Mouse (Mus musculus) limb, embryonic 11.5 days (tissue): ENCODE measurements around the gene Foxk1. TPM values are rescaled to one million over a fixed set of nuclear protein-coding genes. Genes with fewer than 3 reads are reported as not detected.

Source experiments
- ATAC-seq: fragments of 200-750 bp; cut with Nextera tagmentation; 2 replicates; pipeline ENCODE4 v1.8.0; 2017; ENCODE audit warnings: low read depth; ENCODE audit not compliant: insufficient number of reproducible peaks, low FRiP score, low TSS enrichment
- DNase-seq: peaks from one replicate; pipeline ENCODE4 v3.0.0-alpha.2; 2015; ENCODE audit warnings: low spot score
- H3K27ac ChIP-seq: fragments of 300-500 bp; sonication (generic); replicated peaks from 2 replicates; pipeline ENCODE4 v1.5.1; 2014; ENCODE audit warnings: low read depth, mild to moderate bottlenecking, low read length
- H3K27me3 ChIP-seq: fragments of 300-500 bp; sonication (generic); 2 replicates; pipeline ENCODE4 v1.6.1; 2014; ENCODE audit warnings: mild to moderate bottlenecking, low read length, mixed read lengths; ENCODE audit not compliant: control insufficient read depth, insufficient read depth
- H3K36me3 ChIP-seq: fragments of 300-500 bp; sonication (generic); 2 replicates; pipeline ENCODE4 v1.6.1; 2014; ENCODE audit warnings: mild to moderate bottlenecking, low read length, moderate library complexity, mixed read lengths; ENCODE audit not compliant: control insufficient read depth, insufficient read depth
- H3K4me1 ChIP-seq: fragments of 300-500 bp; sonication (generic); 2 replicates; pipeline ENCODE4 v1.6.1; 2014; ENCODE audit warnings: low read length, mixed read lengths; ENCODE audit not compliant: control insufficient read depth, insufficient read depth
- H3K4me2 ChIP-seq: fragments of 300-500 bp; sonication (generic); 2 replicates; pipeline ENCODE4 v1.6.1; 2014; ENCODE audit warnings: low read depth, mild to moderate bottlenecking, moderate library complexity; ENCODE audit not compliant: severe bottlenecking
- H3K4me3 ChIP-seq: fragments of 300-500 bp; sonication (generic); 2 replicates; pipeline ENCODE4 v1.5.1; 2014; ENCODE audit warnings: low read depth, low read length
- H3K9ac ChIP-seq: fragments of 300-500 bp; sonication (generic); 2 replicates; pipeline ENCODE4 v1.6.1; 2014; ENCODE audit warnings: mild to moderate bottlenecking, low read length
- H3K9me3 ChIP-seq: fragments of 300-500 bp; sonication (generic); 2 replicates; pipeline ENCODE4 v1.6.1; 2016; ENCODE audit warnings: low read length; ENCODE audit not compliant: control insufficient read depth
- WGBS: fragments of 180-500 bp; shearing (Covaris S2); extraction: QIAGEN DNeasy Blood & Tissue Kit; methylation state at CpG from one replicate; pipeline ENCODE4 v1.1.7; 2014; 5-methylcytosine and 5-hydroxymethylcytosine counted together
- polyA plus RNA-seq: library from polyadenylated mRNA; unstranded; fragments of >200 nt; fragmentation: Nextera tagmentation; extraction: Ambion mirVana; gene quantifications from 2 replicates; pipeline ENCODE4 v1.2.1, GENCODE M21; 2014

The Foxk1 gene
- polyA plus RNA-seq, 1 experiment from 2014 or later, result 3.3 TPM

GRCm38 (mm10) chr5:142418419-142418818 lies 17.1 kb downstream of the Foxk1 start:
- peaks cover 2% of the 10 kb centered on the region; the same call in 1 of the 2 replicates for H3K36me3 ChIP-seq
- no peak overlapping the region for H3K4me2 ChIP-seq
- H3K27me3 ChIP-seq, result no peaks in the 10 kb centered on the region
- H3K9me3 ChIP-seq, result no peaks in the 10 kb centered on the region
- no peak overlapping the region for H3K27ac ChIP-seq
- 89% methylated on average over 4 of the region's 4 CpGs for WGBS
- ATAC-seq (no peak), DNase-seq (no peak)
- H3K4me3 ChIP-seq, result no peak overlapping the region
- H3K4me1 ChIP-seq, result no peaks in the 10 kb centered on the region
- H3K9ac ChIP-seq, result no peak overlapping the region

DNA sequence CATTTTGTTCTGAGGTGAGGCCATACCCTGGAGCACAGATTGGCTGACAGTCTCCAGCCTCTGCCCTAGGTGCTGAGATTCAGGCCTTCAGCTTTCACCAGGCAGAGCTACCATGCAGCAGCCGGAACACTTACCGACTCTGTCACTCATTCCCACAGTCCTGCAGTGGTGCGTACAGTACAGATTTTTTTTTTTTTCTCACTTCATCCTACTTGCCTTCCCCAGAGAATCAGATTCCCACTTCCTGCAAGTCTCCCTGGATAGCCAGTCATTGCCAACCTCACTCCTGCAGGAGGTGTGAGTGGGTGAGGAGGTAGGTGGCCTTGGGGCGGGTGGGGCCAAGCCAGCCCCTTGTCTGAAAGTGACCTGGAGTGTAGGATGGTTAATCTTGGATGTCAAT lies 19.0 kb downstream of the Foxk1 start:
- H3K4me3 ChIP-seq, result no peak overlapping the region
- H3K27ac ChIP-seq, result no peak overlapping the region
- H3K9me3 ChIP-seq, result no peaks in the 10 kb centered on the region
- no peaks in the 10 kb centered on the region for H3K27me3 ChIP-seq
- peaks cover 2% of the 10 kb centered on the region; the same call in 1 of the 2 replicates for H3K36me3 ChIP-seq
- peaks cover 6% of the 10 kb centered on the region; the same call in 1 of the 2 replicates for H3K4me1 ChIP-seq
- DNase-seq, result no peak
- H3K4me2 ChIP-seq, result no peak overlapping the region
- WGBS, result 96% methylated on average over 4 of the region's 4 CpGs
- ATAC-seq, result no peak
- H3K9ac ChIP-seq, result no peak overlapping the region

- WGBS, result 96% methylated on average over 9 of the region's 9 CpGs
- H3K27ac ChIP-seq, result no peak overlapping the region
- H3K27me3 ChIP-seq, result no peaks in the 10 kb centered on the region
- H3K9me3 ChIP-seq, result no peaks in the 10 kb centered on the region
- peaks cover 2% of the 10 kb centered on the region; the same call in 1 of the 2 replicates for H3K36me3 ChIP-seq
- no peak overlapping the region for H3K4me2 ChIP-seq
- H3K9ac ChIP-seq, result no peak overlapping the region
- ATAC-seq (no peak), DNase-seq (no peak)
- H3K4me3 ChIP-seq, result no peak overlapping the region
- H3K4me1 ChIP-seq, result peaks cover 6% of the 10 kb centered on the region; the same call in 1 of the 2 replicates
Measured at GRCm38 (mm10) chr5:142420920-142421319, 19.6 kb downstream of the Foxk1 start.

- Histone ChIP-seq H3K9me3 (no peaks in the 10 kb centered on the region), H3K4me1 (peaks cover 6% of the 10 kb centered on the region; the same call in 1 of the 2 replicates), H3K27ac (no peak overlapping the region), H3K9ac (no peak overlapping the region), H3K4me2 (no peak overlapping the region), H3K4me3 (no peak overlapping the region), H3K36me3 (peaks cover 2% of the 10 kb centered on the region; the same call in 1 of the 2 replicates), H3K27me3 (no peaks in the 10 kb centered on the region)
- WGBS, result 91% methylated on average over 5 of the region's 5 CpGs
- ATAC-seq (no peak), DNase-seq (no peak)
Measured at GRCm38 (mm10) chr5:142421886-142422285, 20.6 kb downstream of the Foxk1 start.

GRCm38 (mm10) chr5:142423141-142423540 lies 21.8 kb downstream of the Foxk1 start:
- ATAC-seq (no peak), DNase-seq (no peak)
- H3K36me3 ChIP-seq, result peaks cover 2% of the 10 kb centered on the region; the same call in 1 of the 2 replicates
- 90% methylated on average over 10 of the region's 10 CpGs for WGBS
- no peak overlapping the region for H3K4me3 ChIP-seq
- no peak overlapping the region for H3K9ac ChIP-seq
- H3K27ac ChIP-seq, result no peak overlapping the region
- H3K27me3 ChIP-seq, result no peaks in the 10 kb centered on the region
- no peak overlapping the region for H3K4me2 ChIP-seq
- H3K9me3 ChIP-seq, result no peaks in the 10 kb centered on the region
- H3K4me1 ChIP-seq, result peaks cover 6% of the 10 kb centered on the region; the same call in 1 of the 2 replicates

GRCm38 (mm10) chr5:142423701-142424100 lies 22.4 kb downstream of the Foxk1 start:
- Histone ChIP-seq H3K9me3 (no peaks in the 10 kb centered on the region), H3K4me2 (no peak overlapping the region), H3K9ac (no peak overlapping the region), H3K27me3 (no peaks in the 10 kb centered on the region), H3K36me3 (peaks cover 2% of the 10 kb centered on the region; the same call in 1 of the 2 replicates), H3K4me3 (no peak overlapping the region), H3K4me1 (peaks cover 6% of the 10 kb centered on the region; the same call in 1 of the 2 replicates), H3K27ac (no peak overlapping the region)
- DNase-seq (no peak), ATAC-seq (no peak)
- WGBS, result 61% methylated on average over 3 of the region's 3 CpGs

GRCm38 (mm10) chr5:142424627-142425349 lies 23.5 kb downstream of the Foxk1 start:
- H3K4me3 ChIP-seq, result no peak overlapping the region
- H3K9ac ChIP-seq, result no peak overlapping the region
- H3K4me1 ChIP-seq, result peaks cover 6% of the 10 kb centered on the region; the same call in 1 of the 2 replicates
- ATAC-seq (no peak), DNase-seq (no peak)
- 70% methylated on average over 13 of the region's 13 CpGs for WGBS
- peaks cover 2% of the 10 kb centered on the region; the same call in 1 of the 2 replicates for H3K36me3 ChIP-seq
- no peak overlapping the region for H3K27ac ChIP-seq
- no peaks in the 10 kb centered on the region for H3K27me3 ChIP-seq
- no peaks in the 10 kb centered on the region for H3K9me3 ChIP-seq
- no peak overlapping the region; the same call in 1 of the 2 replicates for H3K4me2 ChIP-seq

GRCm38 (mm10) chr5:142426476-142426875 lies 25.2 kb downstream of the Foxk1 start:
- H3K4me1 ChIP-seq, result peaks cover 6% of the 10 kb centered on the region; the same call in 1 of the 2 replicates
- H3K4me3 ChIP-seq, result no peak overlapping the region
- DNase-seq, result no peak
- no peak for ATAC-seq
- H3K9me3 ChIP-seq, result no peaks in the 10 kb centered on the region
- WGBS, result 98% methylated on average over 2 of the region's 2 CpGs
- H3K36me3 ChIP-seq, result no peaks in the 10 kb centered on the region
- no peak overlapping the region for H3K4me2 ChIP-seq
- H3K9ac ChIP-seq, result no peak overlapping the region
- H3K27me3 ChIP-seq, result no peaks in the 10 kb centered on the region
- H3K27ac ChIP-seq, result no peak overlapping the region
